Mouse (Mus musculus) kidney, embryonic 14.5 days (tissue): ENCODE measurements at regions not wholly inside any gene's neighbourhood (a gene's known extent, or its start where the extent isn't known, plus 50 kb on each side); places are given as distances from the start of the nearest gene placed in this dataset.

Experiments used
- ATAC-seq: fragments of 200-750 bp; cut with Nextera tagmentation; 2 replicates; pipeline ENCODE4 v1.8.0; 2017; ENCODE audit warnings: moderate number of reproducible peaks, mild to moderate bottlenecking, moderate TSS enrichment, moderate library complexity; ENCODE audit not compliant: low FRiP score, low TSS enrichment
- H3K27ac ChIP-seq: fragments of 300-500 bp; sonication (generic); 2 replicates; pipeline ENCODE4 v1.5.1; 2014; ENCODE audit warnings: low read depth, mild to moderate bottlenecking, low read length, moderate library complexity, mixed read lengths
- H3K27me3 ChIP-seq: fragments of 300-500 bp; sonication (generic); 2 replicates; pipeline ENCODE4 v1.6.1; 2014; ENCODE audit warnings: mild to moderate bottlenecking, low read length; ENCODE audit not compliant: control insufficient read depth, insufficient read depth
- H3K36me3 ChIP-seq: fragments of 300-500 bp; sonication (generic); 2 replicates; pipeline ENCODE4 v1.6.1; 2014; ENCODE audit warnings: low read length, mixed read lengths; ENCODE audit not compliant: control insufficient read depth, insufficient read depth
- H3K4me1 ChIP-seq: fragments of 300-500 bp; sonication (generic); 2 replicates; pipeline ENCODE4 v1.6.1; 2014; ENCODE audit warnings: low read length, mixed read lengths; ENCODE audit not compliant: control insufficient read depth, insufficient read depth
- H3K4me2 ChIP-seq: fragments of 300-500 bp; sonication (generic); replicated peaks from 2 replicates; pipeline ENCODE4 v1.6.1; 2014; ENCODE audit warnings: low read depth, mild to moderate bottlenecking, low read length
- H3K4me3 ChIP-seq: fragments of 300-500 bp; sonication (generic); 2 replicates; pipeline ENCODE4 v1.5.1; 2014; ENCODE audit warnings: mild to moderate bottlenecking, low read length
- H3K9ac ChIP-seq: fragments of 300-500 bp; sonication (generic); 2 replicates; pipeline ENCODE4 v1.6.1; 2014; ENCODE audit warnings: low read depth, mild to moderate bottlenecking, low read length, moderate library complexity
- H3K9me3 ChIP-seq: fragments of 300-500 bp; sonication (generic); 2 replicates; pipeline ENCODE4 v1.6.1; 2016; ENCODE audit warnings: low read length; ENCODE audit not compliant: control insufficient read depth
- WGBS: fragments of 180-500 bp; shearing (Covaris S2); extraction: QIAGEN DNeasy Blood & Tissue Kit; methylation state at CpG from one replicate; pipeline ENCODE4 v1.1.7; 2014; 5-methylcytosine and 5-hydroxymethylcytosine counted together

GRCm38 (mm10) chr8:115589721-115590120 lies 117.9 kb downstream of the Maf start:
- no peak for ATAC-seq
- no peak overlapping the region for H3K27ac ChIP-seq
- H3K36me3 ChIP-seq, result no peaks in the 10 kb centered on the region
- no peaks in the 10 kb centered on the region for H3K4me1 ChIP-seq
- no peaks in the 10 kb centered on the region for H3K9me3 ChIP-seq
- H3K9ac ChIP-seq, result no peak overlapping the region
- WGBS, result 79% methylated on average over 2 of the region's 2 CpGs
- no peak overlapping the region for H3K4me3 ChIP-seq
- no peaks in the 10 kb centered on the region for H3K27me3 ChIP-seq
- no peak overlapping the region for H3K4me2 ChIP-seq

GRCm38 (mm10) chr8:115589076-115589475 lies 118.5 kb downstream of the Maf start:
- no peak overlapping the region for H3K27ac ChIP-seq
- H3K27me3 ChIP-seq, result no peaks in the 10 kb centered on the region
- WGBS, result 94% methylated on average over 2 of the region's 2 CpGs
- no peaks in the 10 kb centered on the region for H3K9me3 ChIP-seq
- H3K9ac ChIP-seq, result no peak overlapping the region
- no peaks in the 10 kb centered on the region for H3K36me3 ChIP-seq
- no peak overlapping the region for H3K4me2 ChIP-seq
- no peaks in the 10 kb centered on the region for H3K4me1 ChIP-seq
- ATAC-seq, result no peak
- no peak overlapping the region for H3K4me3 ChIP-seq

GRCm38 (mm10) chr8:115584311-115584907 lies 123.2 kb downstream of the Maf start:
- no peak for ATAC-seq
- no peak overlapping the region for H3K27ac ChIP-seq
- no peak overlapping the region for H3K4me2 ChIP-seq
- H3K9ac ChIP-seq, result no peak overlapping the region
- H3K36me3 ChIP-seq, result no peaks in the 10 kb centered on the region
- 76% methylated on average over 8 of the region's 8 CpGs for WGBS
- no peaks in the 10 kb centered on the region for H3K27me3 ChIP-seq
- no peaks in the 10 kb centered on the region for H3K9me3 ChIP-seq
- H3K4me1 ChIP-seq, result no peaks in the 10 kb centered on the region
- H3K4me3 ChIP-seq, result no peak overlapping the region

GRCm38 (mm10) chr8:115583221-115583620 lies 124.4 kb downstream of the Maf start:
- no peak for ATAC-seq
- WGBS, result 88% methylated on average over 5 of the region's 5 CpGs

GRCm38 (mm10) chr8:115581940-115582517 lies 125.6 kb downstream of the Maf start:
- Histone ChIP-seq H3K27ac (no peak overlapping the region), H3K4me3 (no peak overlapping the region), H3K4me1 (no peaks in the 10 kb centered on the region), H3K9ac (no peak overlapping the region), H3K4me2 (no peak overlapping the region), H3K9me3 (no peaks in the 10 kb centered on the region), H3K27me3 (no peaks in the 10 kb centered on the region), H3K36me3 (no peaks in the 10 kb centered on the region)
- WGBS, result 92% methylated on average over 6 of the region's 6 CpGs
- no peak for ATAC-seq

More at GRCm38 (mm10) chr8:115583221-115583620, 124.4 kb downstream of the Maf start:
- H3K9ac ChIP-seq, result no peak overlapping the region
- H3K4me3 ChIP-seq, result no peak overlapping the region
- no peak overlapping the region for H3K4me2 ChIP-seq
- H3K27me3 ChIP-seq, result no peaks in the 10 kb centered on the region
- H3K9me3 ChIP-seq, result no peaks in the 10 kb centered on the region
- H3K4me1 ChIP-seq, result no peaks in the 10 kb centered on the region
- no peaks in the 10 kb centered on the region for H3K36me3 ChIP-seq
- H3K27ac ChIP-seq, result no peak overlapping the region

- no peaks in the 10 kb centered on the region for H3K4me1 ChIP-seq
- WGBS, result 79% methylated on average over 7 of the region's 7 CpGs
Measured at GRCm38 (mm10) chr8:115568394-115568793, 139.2 kb downstream of the Maf start.

GRCm38 (mm10) chr8:115565768-115566167 lies 141.8 kb downstream of the Maf start:
- Histone ChIP-seq H3K27me3 (no peaks in the 10 kb centered on the region), H3K36me3 (no peaks in the 10 kb centered on the region), H3K9ac (no peak overlapping the region), H3K27ac (no peak overlapping the region), H3K4me3 (no peak overlapping the region), H3K9me3 (no peaks in the 10 kb centered on the region), H3K4me2 (no peak overlapping the region), H3K4me1 (no peaks in the 10 kb centered on the region)
- 93% methylated on average over 5 of the region's 5 CpGs for WGBS
- ATAC-seq, result no peak

More at GRCm38 (mm10) chr8:115568394-115568793, 139.2 kb downstream of the Maf start:
- Histone ChIP-seq H3K36me3 (no peaks in the 10 kb centered on the region), H3K4me2 (no peak overlapping the region), H3K27ac (no peak overlapping the region), H3K27me3 (no peaks in the 10 kb centered on the region), H3K4me3 (no peak overlapping the region), H3K9ac (no peak overlapping the region), H3K9me3 (no peaks in the 10 kb centered on the region)
- no peak for ATAC-seq

GRCm38 (mm10) chr8:115562362-115562761 lies 145.2 kb downstream of the Maf start:
- Histone ChIP-seq H3K9me3 (no peaks in the 10 kb centered on the region), H3K36me3 (no peaks in the 10 kb centered on the region), H3K4me3 (no peak overlapping the region), H3K27me3 (no peaks in the 10 kb centered on the region), H3K9ac (no peak overlapping the region), H3K4me1 (no peaks in the 10 kb centered on the region), H3K4me2 (no peak overlapping the region), H3K27ac (no peak overlapping the region)
- ATAC-seq, result no peak
- 28% methylated on average over 4 of the region's 4 CpGs for WGBS

- Histone ChIP-seq H3K9ac (no peak overlapping the region), H3K4me1 (no peaks in the 10 kb centered on the region), H3K36me3 (no peaks in the 10 kb centered on the region), H3K27ac (no peak overlapping the region), H3K4me2 (no peak overlapping the region), H3K27me3 (no peaks in the 10 kb centered on the region), H3K4me3 (no peak overlapping the region), H3K9me3 (no peaks in the 10 kb centered on the region)
- 69% methylated on average over 18 of the region's 18 CpGs for WGBS
- no peak for ATAC-seq
Measured at GRCm38 (mm10) chr8:115560985-115561916, 146.3 kb downstream of the Maf start.
